Mouse (Mus musculus) thymus, adult 2 months (tissue): ENCODE data around the gene Myl6b. TPM values are rescaled to one million over a fixed set of nuclear protein-coding genes. Genes with fewer than 3 reads are reported as not detected.

ENCODE experiments used
- DNase-seq: peaks from one replicate; pipeline ENCODE4 v3.0.0; 2021
- H3K27ac ChIP-seq: fragments of 200-500 bp; 2 replicates; pipeline ENCODE4 v1.5.1; 2012; ENCODE audit warnings: low read length, control low read depth; ENCODE audit not compliant: control insufficient read depth, insufficient read depth
- H3K27me3 ChIP-seq: fragments of 200-500 bp; 2 replicates; pipeline ENCODE4 v1.6.1; 2012; ENCODE audit warnings: mild to moderate bottlenecking, low read length, moderate library complexity, mixed read lengths; ENCODE audit not compliant: control insufficient read depth, insufficient read depth
- H3K36me3 ChIP-seq: fragments of 200-500 bp; 2 replicates; pipeline ENCODE4 v1.6.1; 2012; ENCODE audit warnings: mild to moderate bottlenecking, low read length, moderate library complexity; ENCODE audit not compliant: control insufficient read depth, insufficient read depth
- H3K4me1 ChIP-seq: fragments of 200-500 bp; replicated peaks from 2 replicates; pipeline ENCODE4 v1.6.1; 2012; ENCODE audit warnings: low read length; ENCODE audit not compliant: control insufficient read depth, insufficient read depth
- H3K4me3 ChIP-seq: fragments of 200-500 bp; 2 replicates; pipeline ENCODE4 v1.5.1; 2012; ENCODE audit warnings: mild to moderate bottlenecking, low read length, control low read depth, moderate library complexity; ENCODE audit not compliant: control insufficient read depth, insufficient read depth
- CTCF ChIP-seq: fragments of 200-500 bp; IDR thresholded peaks from 2 replicates; pipeline ENCODE4 v1.5.1; 2012; ENCODE audit warnings: mild to moderate bottlenecking, control low read depth, low read length, moderate library complexity, borderline replicate concordance; ENCODE audit not compliant: control insufficient read depth, poor library complexity, insufficient read depth; ENCODE audit errors: extremely low read depth
- POLR2A ChIP-seq: fragments of 200-500 bp; IDR thresholded peaks from 2 replicates; pipeline ENCODE4 v1.6.1; 2012; ENCODE audit warnings: mild to moderate bottlenecking, low read length, control low read depth, moderate library complexity; ENCODE audit not compliant: control insufficient read depth, poor library complexity, insufficient read depth; ENCODE audit errors: extremely low read depth
- WGBS: fragments of 180-500 bp; shearing (Covaris S2); methylation state at CpG from one replicate; pipeline ENCODE4 v1.1.7; 2018; 5-methylcytosine and 5-hydroxymethylcytosine counted together
- polyA plus RNA-seq: library from polyadenylated mRNA; depleted of rRNA; stranded (reverse); fragments of >200 nt; gene quantifications from 2 replicates; pipeline ENCODE4 v1.2.3, GENCODE M21; 2012

Myl6b gene
- polyA plus RNA-seq, 1 experiment, result 3.9 TPM

- no peak for DNase-seq
- Histone ChIP-seq H3K27ac (no peak overlapping the region), H3K36me3 (peaks cover 19% of the 10 kb centered on the region), H3K4me1 (peaks cover 2% of the 10 kb centered on the region; the same call in 1 of the 2 replicates), H3K4me3 (no peak overlapping the region), H3K27me3 (no peaks in the 10 kb centered on the region)
- TF ChIP-seq CTCF (no peak), POLR2A (no peak)
- WGBS, result 97% methylated on average over 15 of the region's 15 CpGs
Observed at GRCm38 (mm10) chr10:128544151-128544657, 45.7 kb upstream of the Myl6b start.

GRCm38 (mm10) chr10:128543100-128543499 is 44.6 kb upstream of the Myl6b start:
- WGBS, result 93% methylated on average over 2 of the region's 2 CpGs
- H3K27me3 ChIP-seq, result no peaks in the 10 kb centered on the region
- peaks cover 19% of the 10 kb centered on the region for H3K36me3 ChIP-seq
- no peak for TF ChIP-seq CTCF
- no peak for TF ChIP-seq POLR2A
- no peak overlapping the region for H3K27ac ChIP-seq
- DNase-seq, result no peak
- no peak overlapping the region for H3K4me3 ChIP-seq
- 0 out of 2 replicates have a peak, but pooled peaks cover 2% of the 10 kb centered on the region for H3K4me1 ChIP-seq

DNA sequence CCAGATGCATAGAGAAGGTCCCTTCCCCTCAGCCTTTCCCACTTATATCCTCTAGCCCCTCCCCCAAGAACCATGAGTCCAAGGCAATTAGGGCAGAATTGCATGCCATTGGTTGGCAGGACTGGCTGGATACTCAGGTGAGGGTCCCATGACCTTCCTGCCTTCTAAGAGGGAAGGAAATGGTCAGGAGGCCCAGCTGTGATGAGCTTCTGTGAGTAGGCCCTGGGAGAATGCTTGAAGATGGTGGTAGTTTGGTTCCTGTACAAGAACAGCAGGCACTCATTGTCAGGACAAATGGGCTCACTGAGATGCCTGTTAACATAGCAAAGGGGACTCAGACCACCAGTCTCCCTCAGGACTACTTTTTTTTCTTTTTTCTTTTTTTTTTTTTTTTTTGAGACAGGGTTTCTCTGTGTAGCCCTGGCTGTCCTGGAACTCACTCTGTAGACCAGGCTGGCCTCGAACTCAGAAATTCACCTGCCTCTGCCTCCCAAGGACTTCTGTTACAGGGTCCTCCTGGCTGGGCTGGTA is 39.9 kb upstream of the Myl6b start:
- no peak for TF ChIP-seq POLR2A
- no peak for TF ChIP-seq CTCF
- Histone ChIP-seq H3K36me3 (peaks cover 2% of the 10 kb centered on the region; the same call in 1 of the 2 replicates), H3K27me3 (no peaks in the 10 kb centered on the region), H3K27ac (no peak overlapping the region), H3K4me1 (peaks cover 4% of the 10 kb centered on the region), H3K4me3 (no peak overlapping the region)
- 100% methylated on average over 1 of the region's 1 CpGs for WGBS
- DNase-seq, result no peak

GRCm38 (mm10) chr10:128536266-128536940 is 37.9 kb upstream of the Myl6b start:
- no peak for TF ChIP-seq POLR2A
- peak; percentile 73; the same call in 1 of the 2 replicates for TF ChIP-seq CTCF
- no peaks in the 10 kb centered on the region for H3K36me3 ChIP-seq
- H3K27me3 ChIP-seq, result no peaks in the 10 kb centered on the region
- peak overlapping the region; percentile 29; the same call in 1 of the 2 replicates for H3K27ac ChIP-seq
- 12% methylated on average over 18 of the region's 18 CpGs for WGBS
- H3K4me3 ChIP-seq, result no peak overlapping the region
- peak; percentile 92 for DNase-seq
- H3K4me1 ChIP-seq, result peaks cover 4% of the 10 kb centered on the region

- Histone ChIP-seq H3K4me1 (peaks cover 4% of the 10 kb centered on the region), H3K27ac (peak overlapping the region; percentile 40; the same call in 1 of the 2 replicates)
- WGBS, result 33% methylated on average over 4 of the region's 4 CpGs
Observed at GRCm38 (mm10) chr10:128535624-128536265, 37.3 kb upstream of the Myl6b start.

DNA sequence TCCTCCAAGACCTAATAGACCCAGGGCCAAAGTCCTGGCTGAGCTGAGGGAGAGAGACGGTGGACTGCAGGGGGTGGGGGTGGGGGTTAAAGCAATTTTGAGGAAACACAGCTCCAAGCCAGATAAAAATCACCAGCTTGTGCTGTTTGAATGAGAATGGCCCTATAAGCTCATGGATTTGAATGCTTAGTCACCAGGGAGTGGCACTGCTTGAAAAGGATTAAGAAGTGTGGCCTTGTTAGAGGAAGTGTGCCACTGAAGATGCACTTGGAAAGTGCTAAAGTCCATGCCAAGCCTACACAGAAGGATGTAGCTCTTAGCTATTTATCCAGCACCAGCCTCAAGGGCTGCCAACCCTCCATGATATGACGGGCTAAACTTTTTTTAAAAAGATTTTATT is 36.7 kb upstream of the Myl6b start:
- no peak for TF ChIP-seq POLR2A
- TF ChIP-seq CTCF, result no peak
- WGBS, result 94% methylated on average over 2 of the region's 2 CpGs
- Histone ChIP-seq H3K36me3 (no peaks in the 10 kb centered on the region), H3K4me1 (peaks cover 4% of the 10 kb centered on the region), H3K27me3 (no peaks in the 10 kb centered on the region), H3K27ac (no peak overlapping the region), H3K4me3 (no peak overlapping the region)
- no peak for DNase-seq

More at GRCm38 (mm10) chr10:128535624-128536265, 37.3 kb upstream of the Myl6b start:
- H3K4me3 ChIP-seq, result no peak overlapping the region
- H3K36me3 ChIP-seq, result no peaks in the 10 kb centered on the region
- TF ChIP-seq CTCF, result no peak
- no peak for TF ChIP-seq POLR2A
- no peaks in the 10 kb centered on the region for H3K27me3 ChIP-seq
- DNase-seq, result no peak
